Mouse (Mus musculus) testis, adult 2 months (tissue): ENCODE results near the gene Fhad1. TPM values are rescaled to one million over a fixed set of nuclear protein-coding genes. Genes with fewer than 3 reads are reported as not detected.
"Not testable (repeated sequence)": the region's sequence is repeated elsewhere in the genome, so short reads cannot be mapped to it uniquely, and the experiment has no call there.

Experiments used
- H3K27ac ChIP-seq: fragments of 200-500 bp; 2 replicates; pipeline ENCODE4 v1.5.1; 2012; ENCODE audit warnings: low read depth, low read length; ENCODE audit not compliant: control insufficient read depth, insufficient read depth
- H3K27me3 ChIP-seq: fragments of 200-500 bp; 2 replicates; pipeline ENCODE4 v1.6.1; 2012; ENCODE audit warnings: mild to moderate bottlenecking, low read length, moderate library complexity; ENCODE audit not compliant: control insufficient read depth, insufficient read depth
- H3K36me3 ChIP-seq: fragments of 200-500 bp; 2 replicates; pipeline ENCODE4 v1.6.1; 2012; ENCODE audit warnings: mild to moderate bottlenecking, low read length; ENCODE audit not compliant: control insufficient read depth, insufficient read depth
- H3K4me1 ChIP-seq: fragments of 200-500 bp; 2 replicates; pipeline ENCODE4 v1.6.1; 2012; ENCODE audit warnings: low read length; ENCODE audit not compliant: control insufficient read depth, insufficient read depth
- H3K4me3 ChIP-seq: fragments of 200-500 bp; 2 replicates; pipeline ENCODE4 v1.5.1; 2012; ENCODE audit warnings: low read depth, mild to moderate bottlenecking, low read length, moderate library complexity, mixed read lengths; ENCODE audit not compliant: control insufficient read depth
- CTCF ChIP-seq: fragments of 200-500 bp; IDR thresholded peaks from 2 replicates; pipeline ENCODE4 v1.5.1; 2012; ENCODE audit warnings: low read depth, mild to moderate bottlenecking, inconsistent platforms, low read length, moderate library complexity; ENCODE audit not compliant: control insufficient read depth, insufficient read depth, insufficient replicate concordance
- POLR2A ChIP-seq: fragments of 200-500 bp; IDR thresholded peaks from 2 replicates; pipeline ENCODE4 v1.6.1; 2012; ENCODE audit warnings: low read depth, mild to moderate bottlenecking, inconsistent platforms, low read length, moderate library complexity; ENCODE audit not compliant: control insufficient read depth
- polyA plus RNA-seq: library from polyadenylated mRNA; depleted of rRNA; stranded (reverse); fragments of >200 nt; gene quantifications from 2 replicates; pipeline ENCODE4 v1.2.3, GENCODE M21; 2012

Fhad1 gene
- polyA plus RNA-seq, 1 experiment = 186 TPM

DNA sequence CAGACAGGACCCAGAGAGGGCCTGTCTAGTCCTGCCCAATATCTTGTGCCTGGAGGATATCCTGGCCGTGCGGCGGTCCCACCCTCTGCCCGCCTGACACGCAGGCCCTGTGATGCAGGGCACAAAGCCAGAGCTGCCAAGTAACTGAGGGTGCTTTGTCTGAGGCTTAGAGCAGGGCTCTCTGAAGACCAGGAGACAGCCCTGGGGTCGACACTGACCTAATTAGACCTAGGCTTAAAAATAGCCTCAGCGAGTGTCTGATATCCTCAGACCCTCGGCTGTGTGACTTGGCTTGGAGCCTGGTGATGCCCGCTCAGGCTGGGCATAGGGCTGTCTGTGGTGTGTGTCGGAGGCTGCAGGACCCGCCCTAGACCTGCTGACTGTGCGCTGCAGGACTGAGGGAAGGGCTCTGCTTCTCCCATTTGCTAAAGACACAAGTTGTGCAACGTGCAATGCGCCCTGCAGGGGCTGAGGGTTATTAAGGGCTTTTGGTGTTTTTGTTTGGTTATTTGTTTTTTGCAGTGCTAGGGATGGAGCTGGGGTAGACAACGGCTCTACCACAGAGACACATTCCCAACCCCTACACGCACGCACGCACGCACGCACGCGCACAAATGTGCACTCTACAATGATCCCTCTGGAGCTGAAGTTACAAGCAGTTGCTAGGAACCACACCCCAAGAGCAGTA, 42.8 kb upstream of the Fhad1 start:
- no peak overlapping the region for H3K27ac ChIP-seq
- no peaks in the 10 kb centered on the region for H3K36me3 ChIP-seq
- no peaks in the 10 kb centered on the region for H3K27me3 ChIP-seq
- peaks cover 10% of the 10 kb centered on the region for H3K4me1 ChIP-seq
- TF ChIP-seq POLR2A = no peak
- no peak for TF ChIP-seq CTCF
- H3K4me3 ChIP-seq = no peak overlapping the region

GRCm38 (mm10) chr4:142055600-142055999, 40.7 kb upstream of the Fhad1 start:
- no peak overlapping the region for H3K27ac ChIP-seq
- no peak overlapping the region for H3K4me3 ChIP-seq
- peaks cover 10% of the 10 kb centered on the region for H3K4me1 ChIP-seq
- no peaks in the 10 kb centered on the region for H3K36me3 ChIP-seq
- no peaks in the 10 kb centered on the region for H3K27me3 ChIP-seq
- TF ChIP-seq POLR2A (no peak), CTCF (no peak)

DNA sequence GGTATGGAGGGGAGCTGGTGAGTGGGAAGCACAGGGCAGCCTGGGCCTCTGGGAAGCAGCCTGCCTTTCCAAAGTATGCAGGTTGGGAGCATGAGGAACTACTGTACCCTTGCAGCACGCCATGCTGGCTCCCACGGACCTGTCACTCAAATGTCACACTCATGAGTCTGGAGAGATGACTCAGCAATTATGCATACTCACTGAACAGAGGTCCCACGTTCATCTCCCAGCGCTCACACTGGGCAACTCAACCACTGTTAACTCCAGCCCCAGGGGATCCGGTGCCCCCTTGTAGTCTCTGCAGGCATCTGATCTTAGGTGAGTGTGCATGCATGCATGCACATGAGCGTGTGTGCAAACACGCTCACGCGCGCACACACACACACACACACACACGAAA, 39.7 kb upstream of the Fhad1 start:
- Histone ChIP-seq H3K4me1 (peaks cover 10% of the 10 kb centered on the region), H3K36me3 (no peaks in the 10 kb centered on the region), H3K4me3 (no peak overlapping the region), H3K27ac (no peak overlapping the region), H3K27me3 (no peaks in the 10 kb centered on the region)
- TF ChIP-seq POLR2A = no peak
- TF ChIP-seq CTCF = no peak

GRCm38 (mm10) chr4:142053661-142054448, 39.0 kb upstream of the Fhad1 start:
- H3K27me3 ChIP-seq = no peaks in the 10 kb centered on the region
- H3K36me3 ChIP-seq = no peaks in the 10 kb centered on the region
- H3K27ac ChIP-seq = no peak overlapping the region
- no peak overlapping the region for H3K4me3 ChIP-seq
- H3K4me1 ChIP-seq = peaks cover 10% of the 10 kb centered on the region
- TF ChIP-seq POLR2A (no peak), CTCF (no peak)

GRCm38 (mm10) chr4:142053261-142053660, 38.4 kb upstream of the Fhad1 start:
- TF ChIP-seq POLR2A (no peak), CTCF (no peak)
- H3K4me3 ChIP-seq = no peak overlapping the region
- no peaks in the 10 kb centered on the region for H3K36me3 ChIP-seq
- H3K4me1 ChIP-seq = peaks cover 12% of the 10 kb centered on the region
- no peak overlapping the region for H3K27ac ChIP-seq
- H3K27me3 ChIP-seq = no peaks in the 10 kb centered on the region

GRCm38 (mm10) chr4:142052391-142053132, 37.7 kb upstream of the Fhad1 start:
- Histone ChIP-seq H3K4me1 (peaks cover 17% of the 10 kb centered on the region), H3K36me3 (no peaks in the 10 kb centered on the region), H3K27ac (no peak overlapping the region), H3K27me3 (no peaks in the 10 kb centered on the region), H3K4me3 (no peak overlapping the region)
- no peak for TF ChIP-seq POLR2A
- TF ChIP-seq CTCF = no peak

DNA sequence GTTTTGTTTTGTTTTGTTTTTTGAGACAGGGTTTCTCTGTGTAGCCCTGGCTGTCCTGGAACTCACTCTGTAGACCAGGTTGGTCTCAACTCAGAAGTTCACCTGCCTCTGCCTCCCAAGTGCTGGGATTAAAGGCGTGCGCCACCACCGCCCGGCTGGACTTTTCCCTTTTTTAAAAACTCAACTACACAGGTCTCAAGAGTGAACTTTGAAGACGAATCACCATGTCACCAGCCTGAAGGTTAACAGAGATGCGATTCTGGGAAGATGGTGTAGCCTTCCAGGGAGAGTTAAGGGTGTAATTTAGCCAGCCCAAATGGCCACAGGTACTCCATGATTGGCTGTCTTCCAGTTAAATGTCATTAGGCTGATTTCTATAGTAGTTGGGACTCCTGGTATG, 37.0 kb upstream of the Fhad1 start:
- not testable (repeated sequence) for H3K27me3 ChIP-seq, H3K36me3 ChIP-seq, H3K4me3 ChIP-seq, H3K27ac ChIP-seq
- H3K4me1 ChIP-seq = peaks cover 17% of the 10 kb centered on the region
